Mouse (Mus musculus): ENCODE measurements at regions not wholly inside any gene's neighbourhood (a gene's known extent, or its start where the extent isn't known, plus 50 kb on each side); places are given as distances from the start of the nearest gene placed in this dataset.
A peak's percentile ranks its signal among the peaks of the same experiment; 100 is the strongest.

DNA sequence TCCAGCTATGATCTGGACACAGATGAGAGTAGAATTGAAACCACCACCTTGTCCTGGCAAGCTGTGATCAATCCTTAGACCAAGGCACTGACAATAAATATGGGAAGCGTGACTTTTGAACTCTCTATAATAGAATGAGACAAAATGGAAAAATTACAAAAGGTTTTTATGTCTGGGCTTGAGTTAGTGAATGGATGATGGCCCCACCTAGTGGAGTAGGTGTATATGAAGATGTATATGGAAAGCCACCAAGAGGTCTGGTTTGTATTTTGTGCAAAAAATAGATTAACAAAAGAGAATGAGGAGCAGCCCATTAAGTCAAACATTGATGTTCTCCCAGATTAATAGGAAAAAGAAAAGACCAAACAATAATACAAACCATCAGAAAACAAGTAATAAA lies 172.5 kb downstream of the Tacr3 start:
- DNase-seq (ENCODE audit: low read depth, low spot score) = no peak

GRCm38 (mm10) chr3:135015784-135016183 lies 187.0 kb downstream of the Tacr3 start:
- DNase-seq (ENCODE audit: low read depth, low spot score) = no peak

GRCm38 (mm10) chr3:135024366-135024765 lies 188.0 kb upstream of the Cenpe start:
- DNase-seq (ENCODE audit: low read depth, low spot score) = no peak

DNA sequence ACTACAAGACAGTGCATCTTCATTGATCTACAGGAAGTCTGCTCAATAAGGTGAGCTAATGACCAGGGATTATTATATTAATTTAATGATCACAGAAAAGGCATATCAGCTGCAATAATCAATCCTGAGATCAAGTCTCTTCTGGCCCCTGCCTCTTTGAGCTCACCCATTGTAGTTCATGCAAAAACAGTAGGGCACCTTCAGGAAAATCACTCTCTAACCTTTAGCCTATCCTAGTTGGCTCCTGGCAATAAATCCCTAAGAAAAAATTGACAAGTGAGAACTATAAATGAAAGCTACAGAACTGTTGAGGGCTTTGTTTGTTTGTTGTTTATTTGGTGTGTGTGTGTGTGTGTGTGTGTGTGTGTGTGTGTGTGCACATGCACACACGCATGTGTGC lies 187.5 kb upstream of the Cenpe start:
- no peak for DNase-seq (ENCODE audit: low read depth, low spot score)

DNA sequence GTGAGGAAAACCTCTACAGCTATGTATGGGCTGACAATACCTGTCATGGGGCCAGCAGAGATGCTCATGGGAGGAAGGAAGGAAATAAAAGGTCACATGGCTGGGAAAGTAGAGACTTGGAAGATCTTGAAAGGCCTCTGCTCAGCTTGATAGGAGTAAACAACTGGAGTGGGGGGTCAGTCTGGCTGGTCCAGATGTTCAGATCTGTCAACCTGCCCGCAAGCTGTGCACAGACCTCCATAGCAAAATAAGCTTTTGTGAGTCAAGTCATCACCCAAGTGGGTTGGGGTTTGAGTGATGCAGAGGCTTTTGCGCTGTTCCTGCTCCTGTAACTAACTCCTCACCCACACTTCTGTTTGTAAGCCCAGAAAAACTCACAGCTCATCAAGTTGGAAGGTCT lies 179.9 kb upstream of the Cenpe start:
- no peak for DNase-seq (ENCODE audit: low read depth, low spot score)

- DNase-seq (ENCODE audit: low read depth, low spot score) = no peak
These were observed 175.0 kb upstream of the Cenpe start for GRCm38 (mm10) chr3:135037383-135037782.

DNA sequence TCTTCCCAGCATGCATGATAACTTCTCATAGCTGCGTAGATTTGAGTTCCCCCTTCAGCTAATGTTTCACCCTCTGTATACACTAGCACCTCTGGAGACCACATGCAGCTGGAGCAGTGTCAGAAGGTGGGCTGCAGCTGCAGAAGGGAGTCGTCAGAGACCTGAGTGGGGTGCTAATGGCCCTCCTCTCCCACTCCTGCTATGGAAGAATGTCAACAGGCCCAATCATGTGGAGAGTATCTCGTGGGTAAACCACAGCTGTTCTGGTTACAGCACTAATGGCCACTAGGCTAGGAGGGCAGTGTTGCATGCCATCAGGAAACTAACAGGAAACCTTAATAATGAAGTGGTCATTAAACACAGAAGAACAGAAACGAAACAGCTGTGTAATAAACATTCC lies 170.1 kb upstream of the Cenpe start:
- no peak for DNase-seq (ENCODE audit: low read depth, low spot score)

DNA sequence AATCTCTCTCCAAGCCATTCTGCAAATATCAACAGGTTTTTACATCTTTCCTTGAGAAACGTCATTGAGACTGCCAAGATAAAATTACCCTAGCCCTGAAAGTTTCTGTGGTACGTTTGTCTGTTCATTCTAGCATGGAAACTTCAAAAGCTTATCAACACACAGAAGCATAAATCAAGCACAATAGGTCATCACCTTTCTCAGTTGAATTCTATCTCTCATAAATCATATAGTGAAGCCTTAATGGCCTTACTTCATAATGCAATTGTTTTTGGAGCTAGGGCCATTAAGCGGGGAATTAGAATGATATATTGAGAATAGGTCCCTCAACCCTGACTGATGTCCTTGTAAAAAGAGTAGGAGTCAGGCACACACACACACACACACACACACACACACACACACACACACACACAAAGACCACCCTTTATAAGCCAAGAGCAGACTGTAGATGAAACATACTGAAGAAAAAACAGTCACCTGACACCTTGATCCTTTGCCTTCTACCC lies 166.5 kb upstream of the Cenpe start:
- no peak for DNase-seq (ENCODE audit: low read depth, low spot score)

GRCm38 (mm10) chr3:135091487-135091886 lies 120.8 kb upstream of the Cenpe start:
- no peak for DNase-seq (ENCODE audit: low read depth, low spot score)

DNA sequence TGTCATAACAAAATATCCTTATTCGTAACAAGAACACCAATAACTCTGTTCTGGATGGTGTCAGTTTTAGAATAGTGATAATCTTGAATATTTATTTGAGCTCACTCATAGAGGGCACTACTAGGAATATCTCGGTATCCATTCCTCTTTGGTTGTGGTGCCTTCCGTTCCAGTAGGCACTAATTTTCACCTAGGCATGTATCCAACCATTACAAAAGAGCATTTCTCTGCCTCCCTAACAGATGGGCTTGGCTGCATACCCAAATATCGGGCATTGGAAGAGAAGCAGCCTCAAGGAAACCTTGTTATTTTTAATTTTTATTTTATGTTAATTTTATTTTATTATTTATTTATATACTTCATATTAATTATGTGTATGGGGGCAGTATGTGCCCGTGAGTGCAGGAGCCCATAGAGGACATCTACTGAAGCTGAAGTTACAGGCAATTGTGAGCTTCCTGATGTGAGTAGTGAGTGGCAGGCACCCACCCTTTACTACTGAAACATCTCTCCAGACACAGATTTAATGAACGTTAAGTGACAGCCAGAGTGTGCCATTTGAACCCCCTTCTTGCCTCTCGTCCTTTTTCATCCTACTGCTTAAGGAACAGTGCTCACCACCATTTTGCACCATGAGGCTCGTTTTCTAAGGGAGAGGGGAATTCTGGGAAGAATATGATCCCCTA lies 111.3 kb upstream of the Cenpe start:
- peak; percentile 19 for DNase-seq (ENCODE audit: low read depth, low spot score)

Measured in telencephalon, adult 2 months (tissue).